Mouse (Mus musculus) E14TG2a.4 (cell line): Measurements from ENCODE around the gene Nceh1.

ENCODE experiments used
- H3K27me3 ChIP-seq: 2 replicates; pipeline ENCODE4 v1.6.1; 2014; ENCODE audit warnings: low read length, control low read depth; ENCODE audit not compliant: insufficient read depth
- H3K36me3 ChIP-seq: 2 replicates; pipeline ENCODE4 v1.6.1; 2014; ENCODE audit warnings: low read length, control low read depth; ENCODE audit not compliant: insufficient read depth
- H3K4me1 ChIP-seq: replicated peaks from 2 replicates; pipeline ENCODE4 v1.6.1; 2014; ENCODE audit warnings: low read depth, low read length, control low read depth
- H3K4me3 ChIP-seq: replicated peaks from 2 replicates; pipeline ENCODE4 v1.5.1; 2014; ENCODE audit warnings: mild to moderate bottlenecking, low read length
- H3K9me3 ChIP-seq: 2 replicates; pipeline ENCODE4 v1.6.1; 2014; ENCODE audit warnings: low read length, control low read depth
- CTCF ChIP-seq: conservative IDR thresholded peaks from 2 replicates; pipeline ENCODE4 v1.5.1; 2014; ENCODE audit warnings: low read length
- NANOG ChIP-seq: IDR thresholded peaks from 2 replicates; pipeline ENCODE4 v1.6.1; 2014; ENCODE audit warnings: borderline replicate concordance, low read length, mixed read lengths
- POU5F1 ChIP-seq: IDR thresholded peaks from 2 replicates; pipeline ENCODE4 v1.6.1; 2014; ENCODE audit warnings: low read length, borderline replicate concordance

The Nceh1 gene

GRCm38 (mm10) chr3:27247785-27248184 lies 65.0 kb downstream of the Nceh1 start:
- Histone ChIP-seq H3K36me3 (no peaks in the 10 kb centered on the region), H3K9me3 (no peaks in the 10 kb centered on the region), H3K4me1 (no peaks in the 10 kb centered on the region), H3K27me3 (no peaks in the 10 kb centered on the region), H3K4me3 (no peak overlapping the region)
- TF ChIP-seq NANOG, result no peak
- no peak for TF ChIP-seq POU5F1
- peak; percentile 19 for TF ChIP-seq CTCF

DNA sequence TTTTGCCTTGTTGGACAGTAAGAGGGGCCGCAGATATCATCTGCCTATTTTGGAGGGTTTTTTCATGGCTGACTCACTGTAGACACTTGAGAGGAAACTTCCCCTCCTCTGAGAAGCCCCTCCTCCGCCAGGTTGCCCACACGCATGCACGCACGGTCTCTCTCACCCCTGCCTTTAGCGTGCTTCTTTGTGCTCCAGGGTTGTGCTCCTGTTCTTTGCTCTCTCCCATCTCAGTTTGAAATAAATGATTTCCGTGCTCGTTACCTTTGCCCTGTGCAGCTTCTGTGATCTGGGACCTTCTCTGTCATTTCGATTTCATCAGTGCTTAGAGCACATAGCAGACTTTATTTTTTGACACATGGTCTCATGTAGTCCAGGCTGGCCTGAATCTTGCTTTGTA lies 66.3 kb downstream of the Nceh1 start:
- TF ChIP-seq NANOG (no peak), CTCF (no peak), POU5F1 (no peak)
- no peak overlapping the region for H3K4me3 ChIP-seq
- H3K9me3 ChIP-seq, result 0 out of 2 replicates have a peak, but pooled peaks cover 3% of the 10 kb centered on the region
- no peaks in the 10 kb centered on the region for H3K36me3 ChIP-seq
- H3K27me3 ChIP-seq, result no peaks in the 10 kb centered on the region
- H3K4me1 ChIP-seq, result no peaks in the 10 kb centered on the region

DNA sequence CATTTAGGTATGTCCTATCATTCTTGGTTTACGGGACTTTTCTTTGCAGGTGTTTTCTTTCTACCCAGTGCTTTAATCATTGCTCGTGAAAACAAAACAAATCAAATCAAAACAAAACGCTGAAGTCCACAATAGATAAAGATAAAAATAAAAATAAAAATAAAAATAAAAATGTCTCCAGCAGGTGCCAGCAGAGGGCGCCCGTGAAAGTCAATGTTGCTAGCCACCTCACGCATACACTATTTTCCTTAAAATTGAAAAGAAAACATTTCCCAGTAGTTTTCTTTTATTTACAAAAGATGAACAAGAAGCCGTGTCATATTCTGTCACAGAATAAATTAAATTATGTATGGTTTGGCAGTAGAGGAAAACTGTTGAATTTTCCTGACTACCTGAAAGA lies 68.2 kb downstream of the Nceh1 start:
- Histone ChIP-seq H3K9me3 (0 out of 2 replicates have a peak, but pooled peaks cover 3% of the 10 kb centered on the region), H3K4me1 (no peaks in the 10 kb centered on the region), H3K27me3 (no peaks in the 10 kb centered on the region), H3K36me3 (no peaks in the 10 kb centered on the region), H3K4me3 (no peak overlapping the region)
- TF ChIP-seq POU5F1 (no peak), CTCF (peak; percentile 41)

GRCm38 (mm10) chr3:27258461-27258860 lies 75.7 kb downstream of the Nceh1 start:
- Histone ChIP-seq H3K4me1 (no peaks in the 10 kb centered on the region), H3K4me3 (no peak overlapping the region), H3K27me3 (no peaks in the 10 kb centered on the region), H3K36me3 (no peaks in the 10 kb centered on the region), H3K9me3 (peaks cover 23% of the 10 kb centered on the region)
- TF ChIP-seq NANOG (no peak), POU5F1 (no peak), CTCF (no peak)

DNA sequence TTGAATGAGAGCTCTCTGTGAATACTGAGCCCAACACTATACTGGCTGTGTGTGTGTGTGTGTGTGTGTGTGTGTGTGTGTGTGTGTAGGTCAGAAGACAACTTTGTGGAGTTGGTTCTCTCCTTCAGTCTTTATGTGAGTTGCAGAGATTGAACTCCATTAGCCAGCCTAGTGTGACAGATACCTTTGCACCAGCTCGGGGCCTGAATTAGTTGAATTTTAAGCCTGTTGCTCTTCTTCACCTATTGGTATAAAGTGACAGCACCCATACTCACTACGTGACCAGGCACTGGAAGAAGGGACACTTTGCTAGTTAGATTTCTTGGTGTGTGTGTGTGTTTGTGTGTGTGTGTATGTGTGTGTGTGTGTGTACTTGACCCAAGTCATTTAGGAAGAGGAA lies 77.6 kb downstream of the Nceh1 start:
- Histone ChIP-seq H3K9me3 (peaks cover 23% of the 10 kb centered on the region), H3K4me1 (no peaks in the 10 kb centered on the region), H3K36me3 (no peaks in the 10 kb centered on the region), H3K27me3 (no peaks in the 10 kb centered on the region), H3K4me3 (no peak overlapping the region)
- TF ChIP-seq POU5F1 (no peak), NANOG (no peak), CTCF (no peak)

GRCm38 (mm10) chr3:27267327-27267726 lies 84.6 kb downstream of the Nceh1 start:
- no peaks in the 10 kb centered on the region for H3K9me3 ChIP-seq
- H3K4me1 ChIP-seq, result peaks cover 22% of the 10 kb centered on the region
- H3K27me3 ChIP-seq, result no peaks in the 10 kb centered on the region
- H3K4me3 ChIP-seq, result no peak overlapping the region
- TF ChIP-seq POU5F1 (no peak), CTCF (no peak), NANOG (no peak)
- no peaks in the 10 kb centered on the region for H3K36me3 ChIP-seq

GRCm38 (mm10) chr3:27267887-27268286 lies 85.1 kb downstream of the Nceh1 start:
- TF ChIP-seq NANOG (no peak), POU5F1 (no peak), CTCF (no peak)
- H3K4me1 ChIP-seq, result peaks cover 28% of the 10 kb centered on the region
- no peaks in the 10 kb centered on the region for H3K36me3 ChIP-seq
- H3K9me3 ChIP-seq, result no peaks in the 10 kb centered on the region
- no peaks in the 10 kb centered on the region for H3K27me3 ChIP-seq
- H3K4me3 ChIP-seq, result no peak overlapping the region

DNA sequence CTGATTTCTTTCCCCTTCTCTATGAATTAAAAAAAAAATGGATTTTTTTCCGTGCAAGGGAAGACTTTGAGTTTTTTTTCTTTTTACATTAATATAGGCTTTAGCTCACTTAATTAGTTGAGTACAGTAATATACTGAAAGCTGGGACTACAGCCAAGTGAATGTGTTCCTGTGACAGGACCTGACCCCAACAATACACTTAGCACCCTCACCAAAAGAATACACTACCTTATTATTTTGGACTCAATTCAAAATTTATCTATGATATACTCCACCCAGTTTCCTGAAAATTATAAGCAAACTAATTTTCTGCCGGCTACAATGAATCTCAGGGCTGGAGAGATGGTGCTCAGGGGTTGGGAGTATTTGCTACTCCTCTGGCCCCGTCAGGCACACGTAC lies 86.4 kb downstream of the Nceh1 start:
- Histone ChIP-seq H3K36me3 (no peaks in the 10 kb centered on the region), H3K4me1 (peaks cover 32% of the 10 kb centered on the region), H3K27me3 (no peaks in the 10 kb centered on the region), H3K4me3 (no peak overlapping the region), H3K9me3 (no peaks in the 10 kb centered on the region)
- TF ChIP-seq POU5F1, result no peak
- no peak for TF ChIP-seq CTCF
- no peak for TF ChIP-seq NANOG
